Mouse (Mus musculus) ES-Bruce4 (cell line): Measurements from ENCODE around the gene Dclre1a.

Experiments used
- CTCF ChIP-seq: IDR thresholded peaks from one replicate; pipeline ENCODE4 v1.8.1; 2011; ENCODE audit warnings: low read depth, low read length
- EP300 ChIP-seq: IDR thresholded peaks from 2 replicates; pipeline ENCODE4 v1.6.1; 2011; ENCODE audit warnings: low read depth, low read length; ENCODE audit not compliant: insufficient read depth
- POLR2A ChIP-seq: IDR thresholded peaks from one replicate; pipeline ENCODE4 v1.8.1; 2011; ENCODE audit warnings: low read length; ENCODE audit not compliant: insufficient read depth

GRCm38 (mm10) chr19:56592472-56592871 is 44.5 kb upstream of the Dclre1a start:
- TF ChIP-seq POLR2A (no peak), CTCF (no peak), EP300 (no peak)
